Mouse (Mus musculus): Measurements from ENCODE around the gene Fbxw26. TPM values are rescaled to one million over a fixed set of nuclear protein-coding genes. Genes with fewer than 3 reads are reported as not detected.
"Not testable (repeated sequence)": the region's sequence is repeated elsewhere in the genome, so short reads cannot be mapped to it uniquely, and the experiment has no call there.

Fbxw26 gene
- 0.09 TPM in 1 of 2 replicates, not detected in the other for polyA plus RNA-seq (2012; rRNA removed)

DNA sequence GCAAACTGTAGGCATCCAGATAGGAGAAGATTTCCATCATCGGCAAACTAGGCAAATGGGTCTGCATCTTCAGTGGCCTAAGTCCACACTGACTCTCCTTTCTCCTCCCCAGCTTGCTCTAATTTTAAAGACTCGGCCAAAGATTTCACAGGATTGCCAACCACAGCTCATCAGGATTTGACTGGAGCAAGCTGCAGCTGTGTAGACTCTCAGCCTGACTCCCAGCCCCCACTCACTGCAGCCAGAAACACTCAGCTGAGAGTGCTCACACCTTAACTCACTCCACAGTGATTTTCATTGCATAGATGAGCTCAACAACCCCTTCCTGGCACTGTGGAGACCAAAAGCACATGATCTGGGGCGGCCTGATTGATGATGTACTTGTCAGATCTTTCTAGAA is at the start of gene Fbxw26:
TSS of gene Fbxw26 (minus strand) at position 101 of the 400 bp plus-strand sequence.
- not testable (repeated sequence) for H3K27ac ChIP-seq (ENCODE audit: control insufficient read depth, insufficient read depth, low read length); H3K36me3 ChIP-seq (ENCODE audit: control insufficient read depth, insufficient read depth, low read length); H3K4me1 ChIP-seq (replicated peaks; ENCODE audit: control insufficient read depth, insufficient read depth, low read length); H3K4me3 ChIP-seq (ENCODE audit: control insufficient read depth, insufficient read depth, low read length); DNase-seq; H3K27me3 ChIP-seq (ENCODE audit: control insufficient read depth, insufficient read depth, low read length)
- WGBS = 88% methylated on average over 3 of the region's 3 CpGs

DNA sequence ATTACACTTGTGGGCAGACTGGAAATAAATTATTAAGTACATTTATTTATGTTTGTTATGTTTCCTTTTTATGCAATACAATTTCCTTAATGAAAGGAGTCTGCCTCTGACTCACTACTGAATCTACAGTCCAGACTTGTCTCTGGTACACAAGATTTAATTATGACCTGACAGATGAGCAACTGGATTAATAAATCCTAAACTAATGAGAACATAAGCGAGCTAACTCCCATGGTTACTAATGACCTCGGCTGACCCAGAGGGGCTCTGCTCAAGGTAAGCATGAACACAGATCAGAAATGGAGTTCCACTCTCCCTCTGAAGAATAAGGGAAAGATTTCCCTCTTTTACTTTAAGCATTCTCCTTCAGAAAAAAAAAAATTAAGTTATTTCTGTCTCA is 49.3 kb upstream of the Fbxw26 start:
- WGBS = 94% methylated on average over 2 of the region's 2 CpGs
- Histone ChIP-seq H3K4me3 (ENCODE audit: control insufficient read depth, insufficient read depth, low read length) (no peak overlapping the region), H3K4me1 (replicated peaks; ENCODE audit: control insufficient read depth, insufficient read depth, low read length) (no peaks in the 10 kb centered on the region), H3K36me3 (ENCODE audit: control insufficient read depth, insufficient read depth, low read length) (no peaks in the 10 kb centered on the region), H3K27me3 (ENCODE audit: control insufficient read depth, insufficient read depth, low read length) (no peaks in the 10 kb centered on the region), H3K27ac (ENCODE audit: control insufficient read depth, insufficient read depth, low read length) (no peak overlapping the region)
- no peak for TF ChIP-seq POLR2A (IDR thresholded peaks at IDR 0.05; ENCODE audit: control insufficient read depth, extremely low read depth, insufficient read depth, low read length, poor library complexity)
- no peak for TF ChIP-seq CTCF (IDR thresholded peaks at IDR 0.05; ENCODE audit: borderline replicate concordance, control insufficient read depth, extremely low read depth, insufficient read depth, low read length, poor library complexity)
- DNase-seq = no peak

DNA sequence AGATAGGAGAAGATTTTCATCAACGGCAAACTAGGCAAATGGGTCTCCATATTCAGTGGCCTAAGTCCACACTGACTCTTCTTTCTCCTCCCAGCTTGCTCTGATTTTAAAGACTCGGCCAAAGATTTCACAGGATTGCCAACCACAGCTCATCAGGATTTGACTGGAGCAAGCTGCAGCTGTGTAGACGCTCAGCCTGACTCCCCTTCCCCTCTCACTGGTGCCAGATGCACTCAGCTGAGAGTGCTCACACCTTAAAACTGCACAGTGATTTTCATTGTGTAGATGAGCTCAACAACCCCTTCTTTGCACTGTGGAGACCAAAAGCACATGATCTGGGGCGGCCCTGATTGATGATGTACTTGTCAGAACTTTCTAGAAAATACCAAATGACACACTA is 44.7 kb upstream of the Fbxw26 start, which contains the start of gene Fbxw27:
TSS of gene Fbxw27 (minus strand) at position 101 of the 400 bp plus-strand sequence.
- H3K27me3 ChIP-seq (ENCODE audit: control insufficient read depth, insufficient read depth, low read length); H3K4me1 ChIP-seq (replicated peaks; ENCODE audit: control insufficient read depth, insufficient read depth, low read length); H3K27ac ChIP-seq (ENCODE audit: control insufficient read depth, insufficient read depth, low read length); H3K36me3 ChIP-seq (ENCODE audit: control insufficient read depth, insufficient read depth, low read length); H3K4me3 ChIP-seq (ENCODE audit: control insufficient read depth, insufficient read depth, low read length); DNase-seq: not testable (repeated sequence)
- 90% methylated on average over 4 of the region's 4 CpGs for WGBS

DNA sequence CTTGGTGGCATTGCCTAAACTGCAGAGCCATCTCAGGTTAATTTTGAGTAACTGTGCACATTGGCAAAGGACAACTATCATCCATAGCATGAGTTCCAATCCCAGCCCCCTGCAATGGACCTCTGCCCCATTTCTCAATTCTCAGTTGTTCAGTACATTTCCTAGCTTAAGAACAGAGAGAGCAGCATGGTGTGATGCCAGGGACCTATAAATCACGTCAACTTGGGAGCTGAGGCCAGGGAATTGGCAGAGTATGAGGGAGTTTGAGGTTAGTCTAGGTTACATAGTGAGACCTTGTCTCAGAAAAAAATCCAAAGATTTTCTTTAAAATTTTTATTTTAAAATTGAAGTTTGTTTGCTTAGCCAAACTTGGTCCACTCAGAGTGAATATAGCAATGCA is 21.0 kb upstream of the Fbxw26 start:
- H3K27me3 ChIP-seq (ENCODE audit: control insufficient read depth, insufficient read depth, low read length); H3K36me3 ChIP-seq (ENCODE audit: control insufficient read depth, insufficient read depth, low read length); DNase-seq; H3K27ac ChIP-seq (ENCODE audit: control insufficient read depth, insufficient read depth, low read length); H3K4me1 ChIP-seq (replicated peaks; ENCODE audit: control insufficient read depth, insufficient read depth, low read length); H3K4me3 ChIP-seq (ENCODE audit: control insufficient read depth, insufficient read depth, low read length): not testable (repeated sequence)
- WGBS = 77% methylated on average over 1 of the region's 1 CpGs

DNA sequence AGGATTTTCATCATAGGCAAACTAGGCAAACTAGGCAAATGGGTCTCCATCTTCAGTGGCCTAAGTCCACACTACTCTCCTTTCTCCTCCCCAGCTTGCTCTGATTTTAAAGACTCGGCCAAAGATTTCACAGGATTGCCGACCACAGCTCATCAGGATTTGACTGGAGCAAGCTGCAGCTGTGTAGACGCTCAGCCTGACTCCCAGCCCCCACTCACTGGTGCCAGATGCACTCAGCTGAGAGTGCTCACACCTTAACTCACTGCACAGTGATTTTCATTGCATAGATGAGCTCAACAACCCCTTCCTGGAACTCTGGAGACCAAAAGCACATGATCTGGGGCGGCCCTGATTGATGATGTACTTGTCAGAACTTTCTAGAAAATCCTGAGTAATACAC is 43.3 kb downstream of the Fbxw26 start, which contains the start of gene Fbxw18:
TSS of gene Fbxw18 (minus strand) at position 101 of the 400 bp plus-strand sequence.
- not testable (repeated sequence) for DNase-seq; H3K36me3 ChIP-seq (ENCODE audit: control insufficient read depth, insufficient read depth, low read length); H3K27me3 ChIP-seq (ENCODE audit: control insufficient read depth, insufficient read depth, low read length); H3K4me1 ChIP-seq (replicated peaks; ENCODE audit: control insufficient read depth, insufficient read depth, low read length); H3K4me3 ChIP-seq (ENCODE audit: control insufficient read depth, insufficient read depth, low read length); H3K27ac ChIP-seq (ENCODE audit: control insufficient read depth, insufficient read depth, low read length)
- 81% methylated on average over 4 of the region's 4 CpGs for WGBS

DNA sequence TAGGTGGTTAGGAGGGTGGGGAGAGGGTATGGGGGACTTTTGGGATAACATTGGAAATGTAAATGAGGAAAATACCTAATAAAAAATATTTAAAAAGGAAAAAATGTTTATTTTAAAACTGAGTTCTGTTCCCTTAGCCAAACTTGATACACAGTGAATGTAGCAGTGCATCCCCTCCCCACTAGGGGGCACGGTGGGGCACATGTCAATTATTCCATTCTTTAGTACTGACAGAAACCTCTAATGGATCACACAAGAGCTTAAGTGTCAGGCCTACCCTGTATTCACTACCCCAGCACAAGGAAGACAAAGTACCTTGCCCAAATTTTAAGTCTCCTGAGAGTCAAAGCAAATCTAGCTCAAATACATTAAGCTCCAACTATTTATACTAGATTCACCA is 60.6 kb downstream of the Fbxw26 start:
- Histone ChIP-seq H3K4me1 (replicated peaks; ENCODE audit: control insufficient read depth, insufficient read depth, low read length) (no peaks in the 10 kb centered on the region), H3K27ac (ENCODE audit: control insufficient read depth, insufficient read depth, low read length) (no peak overlapping the region), H3K36me3 (ENCODE audit: control insufficient read depth, insufficient read depth, low read length) (no peaks in the 10 kb centered on the region), H3K4me3 (ENCODE audit: control insufficient read depth, insufficient read depth, low read length) (no peak overlapping the region), H3K27me3 (ENCODE audit: control insufficient read depth, insufficient read depth, low read length) (no peaks in the 10 kb centered on the region)
- DNase-seq = peak; percentile 25
- no peak for TF ChIP-seq CTCF (IDR thresholded peaks at IDR 0.05; ENCODE audit: borderline replicate concordance, control insufficient read depth, extremely low read depth, insufficient read depth, low read length, poor library complexity)
- TF ChIP-seq POLR2A (IDR thresholded peaks at IDR 0.05; ENCODE audit: control insufficient read depth, extremely low read depth, insufficient read depth, low read length, poor library complexity) = no peak
- 0% methylated on average over 1 of the region's 1 CpGs for WGBS

Other genes with a start within 250 kb of the Fbxw26 start
- not detected in 2 replicates for gene Fbxw15, start 177.8 kb downstream of the Fbxw26 start, polyA plus RNA-seq (2012; rRNA removed)
- 0.08 TPM in 1 of 2 replicates, not detected in the other for gene Fbxw24, start 120.0 kb downstream of the Fbxw26 start, polyA plus RNA-seq (2012; rRNA removed)
- not detected in 2 replicates for gene Fbxw25, start 81.4 kb downstream of the Fbxw26 start, polyA plus RNA-seq (2012; rRNA removed)
- not detected in 2 replicates for gene Fbxw18, start 43.4 kb downstream of the Fbxw26 start, polyA plus RNA-seq (2012; rRNA removed)
- not detected in 2 replicates for gene Fbxw27, start 44.6 kb upstream of the Fbxw26 start, polyA plus RNA-seq (2012; rRNA removed)
- 0.18 TPM in 1 of 2 replicates, not detected in the other for gene Spink8, start 66.2 kb upstream of the Fbxw26 start, polyA plus RNA-seq (2012; rRNA removed)
- 18.5 and 21.3 TPM in 2 replicates for gene Nme6, start 86.7 kb upstream of the Fbxw26 start, polyA plus RNA-seq (2012; rRNA removed)
- 14.2 and 22.2 TPM in 2 replicates for gene Camp, start 103.5 kb upstream of the Fbxw26 start, polyA plus RNA-seq (2012; rRNA removed)
- 16.6 and 21.9 TPM in 2 replicates for gene Cdc25a, start 129.5 kb upstream of the Fbxw26 start, polyA plus RNA-seq (2012; rRNA removed)
- 420 and 463 TPM in 2 replicates for gene Map4, start 185.4 kb upstream of the Fbxw26 start, polyA plus RNA-seq (2012; rRNA removed)

Data from thymus, adult 2 months (tissue).